Mouse (Mus musculus) neural tube, embryonic 14.5 days (tissue): ENCODE data around the gene Batf2. TPM values are rescaled to one million over a fixed set of nuclear protein-coding genes. Genes with fewer than 3 reads are reported as not detected.

Source experiments
- ATAC-seq: fragments of 200-750 bp; cut with Nextera tagmentation; 2 replicates; pipeline ENCODE4 v1.8.0; 2017; ENCODE audit warnings: low read depth, mild to moderate bottlenecking, moderate TSS enrichment, moderate library complexity
- H3K27ac ChIP-seq: fragments of 300-500 bp; sonication (generic); 2 replicates; pipeline ENCODE4 v1.5.1; 2014; ENCODE audit warnings: low read depth, mild to moderate bottlenecking, control low read depth, low read length, moderate library complexity, mixed read lengths
- H3K27me3 ChIP-seq: fragments of 300-500 bp; sonication (generic); 2 replicates; pipeline ENCODE4 v1.6.1; 2014; ENCODE audit warnings: low read length; ENCODE audit not compliant: control insufficient read depth, insufficient read depth
- H3K36me3 ChIP-seq: fragments of 300-500 bp; sonication (generic); 2 replicates; pipeline ENCODE4 v1.6.1; 2014; ENCODE audit warnings: low read length, mixed read lengths; ENCODE audit not compliant: control insufficient read depth, insufficient read depth
- H3K4me1 ChIP-seq: fragments of 300-500 bp; sonication (generic); 2 replicates; pipeline ENCODE4 v1.6.1; 2014; ENCODE audit warnings: low read length; ENCODE audit not compliant: control insufficient read depth, insufficient read depth
- H3K4me2 ChIP-seq: fragments of 300-500 bp; sonication (generic); 2 replicates; pipeline ENCODE4 v1.6.1; 2014; ENCODE audit warnings: mild to moderate bottlenecking, low read depth, low read length, control low read depth
- H3K4me3 ChIP-seq: fragments of 300-500 bp; sonication (generic); 2 replicates; pipeline ENCODE4 v1.5.1; 2014; ENCODE audit warnings: low read depth, low read length, control low read depth, mixed read lengths
- H3K9ac ChIP-seq: fragments of 300-500 bp; sonication (generic); replicated peaks from 2 replicates; pipeline ENCODE4 v1.6.1; 2014; ENCODE audit warnings: low read depth, mild to moderate bottlenecking, control low read depth, low read length, mixed read lengths
- H3K9me3 ChIP-seq: fragments of 300-500 bp; sonication (generic); 2 replicates; pipeline ENCODE4 v1.6.1; 2016; ENCODE audit warnings: low read length; ENCODE audit not compliant: control insufficient read depth
- WGBS: fragments of 180-500 bp; shearing (Covaris S2); extraction: QIAGEN DNeasy Blood & Tissue Kit; methylation state at CpG from one replicate; pipeline ENCODE4 v1.1.7; 2014; 5-methylcytosine and 5-hydroxymethylcytosine counted together
- polyA plus RNA-seq: library from polyadenylated mRNA; unstranded; fragments of >200 nt; fragmentation: Nextera tagmentation; extraction: Ambion mirVana; gene quantifications from 2 replicates; pipeline ENCODE4 v1.2.1, GENCODE M21; 2014

Batf2 gene
- polyA plus RNA-seq, 1 experiment from 2014 or later, result not detected

DNA sequence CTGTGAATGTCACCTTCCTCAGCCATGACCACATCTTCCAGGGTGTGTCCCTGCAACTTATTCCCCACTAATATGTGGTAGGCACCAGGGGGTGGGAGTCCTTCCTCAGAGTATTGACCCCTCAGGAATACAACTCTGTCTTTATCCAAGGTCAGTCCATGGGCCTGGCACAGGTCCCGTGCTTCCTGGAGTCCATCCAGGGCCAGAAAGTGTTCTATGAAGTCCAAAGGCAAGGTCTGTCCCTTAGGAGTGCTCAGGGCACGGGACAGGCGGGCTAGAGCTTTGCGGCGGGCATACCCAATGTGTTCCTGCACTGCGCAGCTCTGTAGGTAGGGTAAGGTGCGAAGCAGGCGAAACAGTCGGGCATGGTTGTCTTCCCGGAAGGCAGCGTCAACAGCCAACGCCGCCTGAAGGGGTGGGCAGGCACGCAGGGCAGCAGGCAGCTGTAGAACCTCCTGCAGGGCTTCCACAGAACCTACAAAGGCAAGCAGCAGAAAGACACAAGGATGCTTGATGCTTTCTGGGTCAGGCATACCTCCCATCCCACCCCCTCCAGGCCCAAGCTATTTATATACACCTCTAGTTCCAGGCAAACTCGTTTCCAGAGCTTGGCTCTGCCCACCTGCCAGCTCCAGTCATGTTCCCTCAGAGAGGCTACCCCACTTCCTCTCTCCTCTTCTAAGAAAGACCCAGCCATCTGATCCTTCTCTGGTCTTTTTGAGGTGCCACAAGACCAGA lies 24.5 kb upstream of the Batf2 start:
- Histone ChIP-seq H3K4me3 (no peak overlapping the region), H3K9me3 (no peaks in the 10 kb centered on the region), H3K27me3 (no peaks in the 10 kb centered on the region), H3K4me1 (peaks cover 11% of the 10 kb centered on the region), H3K36me3 (peaks cover 23% of the 10 kb centered on the region), H3K4me2 (peak overlapping the region; percentile 89; the same call in 1 of the 2 replicates), H3K27ac (no peak overlapping the region), H3K9ac (no peak overlapping the region)
- no peak for ATAC-seq
- 93% methylated on average over 15 of the region's 15 CpGs for WGBS

DNA sequence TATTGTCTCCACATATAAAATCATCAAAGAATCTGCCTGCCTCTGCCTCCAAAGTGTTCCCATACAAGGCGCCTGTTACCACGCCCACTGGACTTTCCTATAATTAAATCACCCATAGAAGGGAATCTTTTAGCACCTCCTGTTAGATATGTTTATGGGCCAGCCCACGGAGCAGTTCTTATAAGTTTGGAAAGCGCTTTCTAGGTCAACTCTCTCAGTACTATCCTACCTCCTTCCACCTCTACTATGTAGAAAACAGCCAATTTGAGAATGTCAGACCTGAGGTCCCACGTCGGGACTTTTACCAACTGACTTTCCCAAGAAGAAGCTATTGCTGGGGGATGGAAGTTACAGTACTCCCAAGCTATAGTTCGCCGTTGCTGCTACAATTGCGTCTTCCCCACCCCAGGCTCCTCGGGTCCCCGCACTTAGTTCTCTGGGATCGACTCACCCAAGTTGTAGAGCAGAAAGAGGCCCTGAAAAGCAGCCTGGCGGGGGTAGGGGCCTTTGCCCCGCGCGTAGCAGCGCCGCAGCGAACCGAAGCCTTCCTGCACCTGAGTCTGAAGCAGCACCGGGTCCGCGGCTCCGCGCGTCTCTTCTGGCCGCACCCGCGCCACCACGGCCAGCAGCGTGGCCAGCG lies 23.3 kb upstream of the Batf2 start:
- peaks cover 11% of the 10 kb centered on the region for H3K4me1 ChIP-seq
- 4% methylated on average over 32 of the region's 32 CpGs for WGBS
- peak overlapping the region; percentile 88 for H3K4me3 ChIP-seq
- peak overlapping the region; percentile 89 for H3K4me2 ChIP-seq
- H3K27ac ChIP-seq, result peak overlapping the region; percentile 90
- ATAC-seq, result no peak
- H3K9me3 ChIP-seq, result no peaks in the 10 kb centered on the region
- H3K9ac ChIP-seq, result peak overlapping the region; percentile 84
- peaks cover 23% of the 10 kb centered on the region for H3K36me3 ChIP-seq
- H3K27me3 ChIP-seq, result no peaks in the 10 kb centered on the region

DNA sequence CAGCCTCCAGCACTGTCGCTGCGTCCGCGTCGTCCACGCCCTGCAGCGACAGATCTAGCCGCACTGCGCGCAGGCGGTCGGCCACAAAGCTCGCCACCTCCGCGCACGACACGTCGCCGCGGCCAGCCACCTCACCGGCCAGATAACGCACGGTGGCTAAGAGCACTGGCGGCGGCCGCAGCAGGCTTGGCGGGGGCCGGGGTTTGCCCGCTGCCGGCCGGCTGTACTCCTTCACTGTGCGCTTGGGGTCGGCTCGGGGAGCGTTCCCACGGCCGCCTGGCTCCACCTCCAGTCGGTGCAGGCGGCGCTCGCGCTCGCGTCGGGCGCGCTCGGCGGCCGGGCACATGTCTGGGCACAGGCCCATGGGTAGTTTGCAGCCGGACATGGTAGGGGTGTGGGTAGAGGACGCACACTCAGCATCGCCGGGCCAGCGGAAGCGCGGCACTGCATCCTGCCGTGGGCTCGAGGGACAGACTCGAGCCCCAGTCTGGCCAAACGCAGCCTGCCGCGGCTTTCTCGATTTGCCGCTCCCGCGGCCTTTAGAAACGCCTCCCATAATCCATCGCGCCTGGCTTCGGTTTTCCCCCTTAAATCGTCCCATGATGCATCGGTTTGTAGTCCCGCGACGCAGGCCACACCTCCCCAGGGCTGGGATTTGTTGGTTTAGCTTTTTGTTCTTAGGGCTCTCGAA lies 22.7 kb upstream of the Batf2 start, which contains the start of gene Sac3d1:
Gene Sac3d1 (minus strand): TSS at position 665 of the 691 bp plus-strand sequence.
- H3K4me1 ChIP-seq, result peaks cover 11% of the 10 kb centered on the region
- H3K9ac ChIP-seq, result peak within 1 kb of the TSS; percentile 84
- H3K27me3 ChIP-seq, result no peaks in the 10 kb centered on the region
- H3K36me3 ChIP-seq, result peaks cover 23% of the 10 kb centered on the region
- peak; percentile 91 for ATAC-seq
- no peaks in the 10 kb centered on the region for H3K9me3 ChIP-seq
- peak within 1 kb of the TSS; percentile 88 for H3K4me3 ChIP-seq
- H3K27ac ChIP-seq, result peak within 1 kb of the TSS; percentile 90
- WGBS, result 0% methylated on average over 77 of the region's 77 CpGs
- H3K4me2 ChIP-seq, result peak within 1 kb of the TSS; percentile 89

DNA sequence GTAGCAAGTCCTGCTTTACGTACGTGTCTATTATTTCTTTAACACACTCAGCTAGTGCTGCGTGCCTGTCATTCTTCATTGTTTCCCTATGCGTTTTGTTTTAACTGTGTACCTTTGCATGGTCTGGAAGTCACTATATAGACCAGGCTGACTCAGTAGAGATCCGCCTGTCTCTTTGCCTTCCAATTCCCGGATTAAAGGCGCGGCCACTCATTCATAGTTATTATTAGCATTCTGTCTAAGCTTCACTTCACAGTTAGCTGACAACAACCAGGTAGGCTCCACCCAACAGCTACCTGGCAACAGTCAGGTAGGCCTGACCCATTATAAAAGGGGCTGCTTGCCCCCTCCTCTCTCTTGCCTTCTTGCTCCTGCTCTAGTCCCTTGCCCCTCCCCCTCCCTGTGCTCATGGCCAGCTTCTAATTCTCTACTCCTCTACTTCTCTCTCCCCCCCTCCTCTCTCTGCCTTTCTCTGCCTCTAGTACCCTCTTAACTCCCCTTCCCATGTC lies 22.1 kb upstream of the Batf2 start:
- Histone ChIP-seq H3K4me2 (peak overlapping the region; percentile 89), H3K36me3 (peaks cover 23% of the 10 kb centered on the region), H3K4me3 (peak overlapping the region; percentile 88), H3K4me1 (peaks cover 11% of the 10 kb centered on the region), H3K27ac (peak overlapping the region; percentile 90), H3K9me3 (no peaks in the 10 kb centered on the region), H3K9ac (peak overlapping the region; percentile 84), H3K27me3 (no peaks in the 10 kb centered on the region)
- ATAC-seq, result peak; percentile 47
- 1% methylated on average over 8 of the region's 8 CpGs for WGBS

DNA sequence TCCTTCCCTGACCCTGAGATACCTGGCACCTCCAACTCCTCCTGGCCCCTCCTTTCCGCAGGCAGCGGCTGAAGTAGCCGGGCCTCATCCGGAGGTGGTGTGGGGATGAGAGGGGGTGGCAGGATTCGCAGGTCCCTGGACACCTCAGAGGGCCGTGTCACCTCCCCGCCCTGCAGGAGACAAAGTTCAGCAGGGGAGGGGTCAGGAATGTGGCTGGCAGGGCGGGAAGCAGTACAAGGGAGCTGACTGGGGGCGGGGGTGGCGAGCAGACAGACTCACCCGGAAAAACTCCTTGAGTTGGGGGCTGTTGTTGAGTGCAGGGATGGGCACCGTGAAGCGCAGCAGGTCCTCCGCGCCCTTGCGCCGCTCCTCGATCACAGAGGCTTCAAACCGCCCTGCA lies 19.0 kb upstream of the Batf2 start:
- Histone ChIP-seq H3K27me3 (no peaks in the 10 kb centered on the region), H3K9ac (no peak overlapping the region), H3K4me3 (no peak overlapping the region), H3K9me3 (no peaks in the 10 kb centered on the region), H3K27ac (no peak overlapping the region), H3K36me3 (no peaks in the 10 kb centered on the region), H3K4me1 (peaks cover 9% of the 10 kb centered on the region), H3K4me2 (no peak overlapping the region)
- no peak for ATAC-seq
- WGBS, result 38% methylated on average over 18 of the region's 19 CpGs

DNA sequence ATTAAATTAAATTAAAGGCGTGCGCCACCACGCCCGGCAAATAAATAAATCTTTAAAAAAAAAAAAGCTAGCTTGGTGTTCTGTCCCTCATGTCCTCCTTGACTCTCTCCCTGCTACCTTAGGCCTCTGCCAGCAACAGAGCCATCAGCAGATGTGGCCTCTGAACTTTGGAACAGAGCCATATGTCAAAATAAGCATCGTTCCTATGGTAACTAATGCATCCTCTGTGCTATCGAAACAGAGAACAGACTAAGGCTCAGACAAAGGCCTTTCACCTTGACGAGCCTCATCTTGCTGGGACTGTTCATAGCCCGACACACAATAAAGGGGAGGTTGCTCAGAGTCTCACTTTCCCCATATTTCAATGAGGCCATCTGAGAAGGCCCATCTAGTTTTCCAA lies 17.5 kb upstream of the Batf2 start:
- H3K4me1 ChIP-seq, result peaks cover under 1% of the 10 kb centered on the region; the same call in 1 of the 2 replicates
- H3K36me3 ChIP-seq, result no peaks in the 10 kb centered on the region
- ATAC-seq, result no peak
- no peaks in the 10 kb centered on the region for H3K9me3 ChIP-seq
- WGBS, result 62% methylated on average over 8 of the region's 8 CpGs
- H3K4me3 ChIP-seq, result no peak overlapping the region
- H3K4me2 ChIP-seq, result no peak overlapping the region
- H3K9ac ChIP-seq, result no peak overlapping the region
- H3K27ac ChIP-seq, result no peak overlapping the region
- H3K27me3 ChIP-seq, result no peaks in the 10 kb centered on the region

DNA sequence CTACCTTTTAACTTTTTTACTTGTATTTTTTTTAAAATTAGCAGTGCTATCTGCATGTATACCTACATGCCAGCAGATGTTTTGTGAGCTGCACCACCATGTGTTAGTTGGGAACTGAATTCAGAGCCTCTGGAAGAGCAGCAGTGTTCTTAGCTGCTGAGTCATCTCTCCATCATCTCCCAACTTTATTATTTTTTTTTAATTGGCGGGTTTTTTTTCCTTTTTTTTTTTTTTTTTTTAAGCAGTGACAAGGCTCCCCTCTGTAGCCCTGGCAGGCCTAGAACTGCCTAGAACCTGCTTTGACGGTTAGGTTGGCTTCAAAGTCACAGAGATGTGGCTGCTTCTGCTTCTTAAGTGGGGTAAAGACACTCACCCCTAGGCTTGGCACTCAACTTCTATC lies 15.9 kb upstream of the Batf2 start:
- H3K4me1 ChIP-seq, result peaks cover 3% of the 10 kb centered on the region; the same call in 1 of the 2 replicates

DNA sequence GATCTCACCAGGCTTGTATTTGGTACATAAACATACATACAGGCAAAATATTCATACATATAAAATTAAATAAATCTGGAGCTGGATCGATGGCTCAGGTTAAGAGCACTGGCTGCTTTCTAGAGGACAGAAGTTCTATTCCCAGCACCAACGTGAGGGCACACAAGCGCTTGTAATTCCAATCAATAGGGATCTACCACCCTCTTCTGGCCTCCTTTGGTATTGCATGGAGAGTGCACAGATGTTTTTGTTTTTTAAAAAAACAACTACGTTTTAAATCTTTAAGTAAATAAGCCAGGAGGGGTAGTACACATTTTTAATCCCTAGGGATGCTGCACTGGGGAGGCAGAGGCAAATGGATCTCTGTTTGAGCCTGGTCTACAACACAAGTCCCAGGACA lies 14.5 kb upstream of the Batf2 start:
- no peaks in the 10 kb centered on the region for H3K36me3 ChIP-seq
- no peak overlapping the region for H3K4me3 ChIP-seq
- 23% methylated on average over 4 of the region's 4 CpGs for WGBS
- H3K27me3 ChIP-seq, result no peaks in the 10 kb centered on the region
- no peak overlapping the region for H3K9ac ChIP-seq
- no peak for ATAC-seq
- no peak overlapping the region for H3K27ac ChIP-seq
- H3K4me1 ChIP-seq, result peaks cover 3% of the 10 kb centered on the region; the same call in 1 of the 2 replicates
- no peak overlapping the region for H3K4me2 ChIP-seq
- H3K9me3 ChIP-seq, result no peaks in the 10 kb centered on the region

More for the DNA sequence above, 15.9 kb upstream of the Batf2 start:
- H3K9me3 ChIP-seq, result no peaks in the 10 kb centered on the region
- WGBS, result 91% methylated on average over 2 of the region's 2 CpGs
- no peak overlapping the region for H3K27ac ChIP-seq
- ATAC-seq, result no peak
- H3K36me3 ChIP-seq, result no peaks in the 10 kb centered on the region
- H3K4me2 ChIP-seq, result no peak overlapping the region
- no peak overlapping the region for H3K9ac ChIP-seq
- no peak overlapping the region for H3K4me3 ChIP-seq
- no peaks in the 10 kb centered on the region for H3K27me3 ChIP-seq
